Mouse (Mus musculus): ENCODE data around the gene Dpm2.

- TF ChIP-seq EP300 (IDR thresholded peaks at IDR 0.05; ENCODE audit: insufficient read depth, low read depth, low read length) = 0 out of 2 replicates have a peak, but pooled peaks have one; percentile 18
- TF ChIP-seq CTCF (IDR thresholded peaks at IDR 0.05; ENCODE audit: low read depth, low read length) = peak; percentile 77
- no peak for TF ChIP-seq POLR2A (IDR thresholded peaks at IDR 0.05; ENCODE audit: insufficient read depth, low read length)
These were observed 46.9 kb downstream of the Dpm2 start for GRCm38 (mm10) chr2:32617601-32618000.

Measured in ES-Bruce4 (cell line).